Mouse (Mus musculus) stomach, embryonic 14.5 days (tissue): ENCODE results near the gene Mfng. TPM values are rescaled to one million over a fixed set of nuclear protein-coding genes. Genes with fewer than 3 reads are reported as not detected.

Experiments used
- ATAC-seq: fragments of 200-750 bp; cut with Nextera tagmentation; 2 replicates; pipeline ENCODE4 v1.8.0; 2017; ENCODE audit warnings: low read depth, moderate TSS enrichment; ENCODE audit not compliant: insufficient number of reproducible peaks, insufficient read depth, low FRiP score
- H3K27ac ChIP-seq: fragments of 300-500 bp; sonication (generic); 2 replicates; pipeline ENCODE4 v1.5.1; 2014; ENCODE audit warnings: mild to moderate bottlenecking, low read length, moderate library complexity, mixed read lengths
- H3K27me3 ChIP-seq: fragments of 300-500 bp; sonication (generic); 2 replicates; pipeline ENCODE4 v1.6.1; 2014; ENCODE audit warnings: low read length, control low read depth, mixed read lengths; ENCODE audit not compliant: control insufficient read depth, insufficient read depth
- H3K36me3 ChIP-seq: fragments of 300-500 bp; sonication (generic); 2 replicates; pipeline ENCODE4 v1.6.1; 2014; ENCODE audit warnings: mild to moderate bottlenecking, control low read depth, low read length, moderate library complexity, mixed read lengths; ENCODE audit not compliant: control insufficient read depth, insufficient read depth
- H3K4me1 ChIP-seq: fragments of 300-500 bp; sonication (generic); 2 replicates; pipeline ENCODE4 v1.6.1; 2014; ENCODE audit warnings: low read length, control low read depth, mixed read lengths; ENCODE audit not compliant: control insufficient read depth, insufficient read depth
- H3K4me2 ChIP-seq: fragments of 300-500 bp; sonication (generic); replicated peaks from 2 replicates; pipeline ENCODE4 v1.6.1; 2014; ENCODE audit warnings: low read depth, low read length, control low read depth
- H3K4me3 ChIP-seq: fragments of 300-500 bp; sonication (generic); 2 replicates; pipeline ENCODE4 v1.5.1; 2014; ENCODE audit warnings: low read depth, low read length, control low read depth
- H3K9ac ChIP-seq: fragments of 300-500 bp; sonication (generic); replicated peaks from 2 replicates; pipeline ENCODE4 v1.6.1; 2014; ENCODE audit warnings: low read depth, mild to moderate bottlenecking, control low read depth, low read length, moderate library complexity, mixed read lengths
- H3K9me3 ChIP-seq: fragments of 300-500 bp; sonication (generic); 2 replicates; pipeline ENCODE4 v1.6.1; 2016; ENCODE audit warnings: low read depth, low read length, control low read depth; ENCODE audit not compliant: control insufficient read depth
- WGBS: fragments of 180-500 bp; shearing (Covaris S2); extraction: QIAGEN DNeasy Blood & Tissue Kit; methylation state at CpG from one replicate; pipeline ENCODE4 v1.1.7; 2014; 5-methylcytosine and 5-hydroxymethylcytosine counted together
- polyA plus RNA-seq: library from polyadenylated mRNA; unstranded; fragments of >200 nt; fragmentation: Nextera tagmentation; extraction: Ambion mirVana; gene quantifications from 2 replicates; pipeline ENCODE4 v1.2.1, GENCODE M21; 2014

The Mfng gene
- polyA plus RNA-seq, 1 experiment from 2014 or later: 15.7 TPM

DNA sequence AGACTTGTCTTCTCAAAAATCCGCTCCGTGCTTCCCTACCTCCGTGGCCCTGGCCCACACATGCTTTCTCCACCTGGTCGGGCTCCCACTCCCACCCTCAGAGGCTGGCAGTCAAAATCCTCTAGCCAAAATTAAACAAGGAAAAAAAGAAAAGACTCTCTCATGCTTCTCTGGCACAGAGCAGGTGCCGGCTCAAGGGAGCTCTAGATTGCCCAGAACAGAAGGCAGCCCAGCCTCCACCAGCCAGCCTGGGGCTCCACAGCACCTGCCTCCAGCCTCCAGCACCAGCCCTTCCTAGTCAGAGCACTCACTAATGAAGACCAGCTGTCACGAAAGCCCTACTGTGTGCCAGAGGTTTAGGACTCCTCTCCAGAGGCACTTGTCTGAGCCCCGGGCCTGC lies 59.5 kb downstream of the Mfng start:
- Histone ChIP-seq H3K36me3 (no peaks in the 10 kb centered on the region), H3K27me3 (peaks cover 59% of the 10 kb centered on the region), H3K4me2 (no peak overlapping the region), H3K4me3 (no peak overlapping the region), H3K4me1 (peaks cover 5% of the 10 kb centered on the region; the same call in 1 of the 2 replicates), H3K9ac (no peak overlapping the region), H3K27ac (no peak overlapping the region), H3K9me3 (no peaks in the 10 kb centered on the region)
- WGBS: 80% methylated on average over 7 of the region's 7 CpGs
- ATAC-seq: no peak

DNA sequence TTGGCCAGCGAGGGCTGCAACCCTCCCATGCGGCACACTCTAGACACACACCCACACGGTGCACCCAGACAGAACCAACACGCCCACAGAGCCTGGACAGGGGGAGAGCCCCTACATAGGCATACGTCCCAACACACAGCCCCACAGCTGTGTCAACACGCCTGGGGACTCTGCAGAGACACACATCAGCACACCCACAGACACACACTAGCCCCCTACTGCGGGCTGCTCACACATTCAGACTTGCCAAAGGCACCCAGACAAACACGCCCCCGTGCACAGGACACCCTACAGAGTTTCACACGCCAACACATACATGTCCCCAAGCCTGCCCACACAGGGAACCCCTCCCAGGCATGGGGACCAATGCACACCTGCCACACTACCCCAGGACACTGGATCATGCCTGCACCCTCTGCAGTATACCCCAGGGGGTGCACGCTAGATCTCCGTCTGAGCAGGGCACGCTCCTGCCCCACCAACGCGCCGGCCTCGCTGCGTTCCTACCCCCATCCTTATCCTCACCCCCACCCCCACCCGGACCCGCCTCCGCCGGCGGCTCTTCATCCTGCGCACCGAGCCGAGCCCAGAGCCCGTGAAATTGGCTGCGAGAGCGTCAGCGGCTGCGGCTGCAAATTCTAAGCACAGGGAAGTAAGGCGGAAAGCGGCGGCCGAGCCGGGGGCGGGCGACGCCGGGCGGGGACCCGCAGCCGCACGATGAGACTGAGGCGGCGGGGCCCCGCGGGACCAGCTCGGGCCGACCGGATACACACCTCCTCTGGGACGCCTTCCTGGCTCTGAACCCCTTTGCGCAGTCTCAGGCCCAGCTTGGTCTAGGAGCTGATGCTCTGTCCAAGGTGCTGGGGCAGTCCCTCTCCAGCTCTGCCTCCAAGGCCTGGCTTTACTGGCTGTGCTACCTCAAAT lies 60.7 kb downstream of the Mfng start:
- H3K27me3 ChIP-seq: peaks cover 48% of the 10 kb centered on the region
- H3K36me3 ChIP-seq: no peaks in the 10 kb centered on the region
- no peak for ATAC-seq
- no peak overlapping the region for H3K9ac ChIP-seq
- peak overlapping the region; percentile 9; the same call in 1 of the 2 replicates for H3K4me3 ChIP-seq
- peak overlapping the region; percentile 34 for H3K4me2 ChIP-seq
- no peaks in the 10 kb centered on the region for H3K4me1 ChIP-seq
- H3K27ac ChIP-seq: no peak overlapping the region
- H3K9me3 ChIP-seq: no peaks in the 10 kb centered on the region
- 8% methylated on average over 51 of the region's 53 CpGs for WGBS

DNA sequence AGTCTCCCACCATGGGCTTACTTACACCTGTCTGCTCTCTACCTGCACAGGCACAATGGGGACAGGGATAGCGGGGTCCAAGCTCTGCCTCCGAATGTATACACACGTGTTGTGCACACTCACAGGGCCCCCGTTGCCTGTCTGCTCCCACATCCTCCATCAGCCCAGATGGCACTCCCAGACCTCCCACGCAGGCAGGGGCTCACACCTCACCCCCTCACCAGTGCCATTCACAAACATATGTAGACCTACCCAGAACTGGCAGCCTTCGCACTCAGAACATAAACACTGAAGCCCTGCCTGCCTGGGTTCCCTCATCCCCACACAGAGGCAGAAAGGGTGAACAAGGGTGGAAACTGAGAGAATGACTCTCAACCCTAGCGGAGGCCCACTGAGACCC lies 61.3 kb downstream of the Mfng start:
- Histone ChIP-seq H3K27me3 (peaks cover 42% of the 10 kb centered on the region), H3K9ac (no peak overlapping the region), H3K4me2 (no peak overlapping the region), H3K9me3 (no peaks in the 10 kb centered on the region), H3K27ac (no peak overlapping the region), H3K4me1 (no peaks in the 10 kb centered on the region), H3K36me3 (no peaks in the 10 kb centered on the region), H3K4me3 (no peak overlapping the region)
- no peak for ATAC-seq
- WGBS: 72% methylated on average over 7 of the region's 7 CpGs

DNA sequence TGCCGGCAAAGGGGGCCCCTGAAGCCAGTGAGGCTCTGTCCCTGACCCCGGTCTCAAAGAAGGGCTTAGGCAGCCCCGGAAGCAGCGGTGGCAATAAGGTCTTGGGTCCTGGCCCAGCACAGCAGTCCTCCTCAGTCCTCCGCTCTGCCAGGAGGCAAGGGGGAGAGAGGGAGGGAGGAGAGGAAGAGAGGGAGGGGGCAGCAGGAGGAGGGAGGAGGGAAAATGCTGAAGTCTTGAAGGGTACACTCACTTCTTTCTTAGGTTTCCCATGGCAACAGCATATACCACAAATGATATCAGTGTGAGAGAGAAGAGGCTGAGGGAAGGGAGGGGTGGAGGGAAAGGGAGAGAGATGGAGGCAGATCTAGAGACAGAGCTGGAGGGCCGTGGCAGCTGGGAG lies 62.6 kb downstream of the Mfng start:
- Histone ChIP-seq H3K4me3 (no peak overlapping the region), H3K9me3 (no peaks in the 10 kb centered on the region), H3K27me3 (peaks cover 31% of the 10 kb centered on the region), H3K27ac (no peak overlapping the region), H3K4me1 (no peaks in the 10 kb centered on the region), H3K9ac (no peak overlapping the region), H3K36me3 (no peaks in the 10 kb centered on the region), H3K4me2 (no peak overlapping the region)
- no peak for ATAC-seq
- 43% methylated on average over 6 of the region's 6 CpGs for WGBS

DNA sequence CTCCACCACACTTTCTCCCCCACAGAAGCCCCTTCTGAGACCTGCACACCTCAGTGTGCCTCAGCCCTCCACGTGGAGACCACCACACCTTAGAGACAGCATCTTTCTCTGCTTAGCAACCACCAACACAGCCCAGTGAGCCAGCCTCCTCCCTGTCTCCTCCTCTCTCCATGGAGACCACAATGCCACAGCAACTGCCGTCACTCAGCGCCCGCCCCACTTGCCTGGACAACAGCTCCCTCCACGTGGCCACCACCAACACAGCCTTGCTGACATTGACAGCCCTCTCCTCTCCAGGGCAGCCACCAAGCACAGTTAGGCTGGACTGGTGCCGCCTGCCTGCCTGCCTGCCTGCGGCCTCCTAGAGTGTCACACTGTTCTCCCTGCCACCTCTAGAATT lies 63.5 kb downstream of the Mfng start:
- ATAC-seq: no peak
- peaks cover 25% of the 10 kb centered on the region for H3K27me3 ChIP-seq
- H3K36me3 ChIP-seq: no peaks in the 10 kb centered on the region
- H3K27ac ChIP-seq: no peak overlapping the region
- H3K4me3 ChIP-seq: no peak overlapping the region
- H3K4me2 ChIP-seq: no peak overlapping the region
- no peaks in the 10 kb centered on the region for H3K4me1 ChIP-seq
- H3K9me3 ChIP-seq: no peaks in the 10 kb centered on the region
- H3K9ac ChIP-seq: no peak overlapping the region
- WGBS: 33% methylated on average over 7 of the region's 7 CpGs

DNA sequence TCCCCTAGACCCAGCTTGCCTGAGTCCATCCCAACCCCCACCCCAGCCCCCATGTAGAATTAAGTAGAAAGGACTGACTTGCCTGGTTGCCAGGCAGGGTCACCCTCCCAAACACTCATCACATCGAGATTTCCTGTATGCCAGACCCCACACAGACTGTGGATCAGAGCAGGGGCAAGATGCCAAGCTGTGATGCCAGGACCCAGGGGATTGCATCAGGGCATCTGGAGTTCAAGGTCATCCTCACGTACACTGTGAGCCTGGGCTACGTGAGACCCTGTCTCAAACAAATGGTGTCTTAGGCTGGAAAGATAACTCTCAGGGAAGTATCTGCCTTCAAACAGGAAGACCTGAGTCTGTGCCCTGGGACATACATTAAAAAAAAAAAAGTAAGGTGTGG lies 66.6 kb downstream of the Mfng start:
- no peak for ATAC-seq
- Histone ChIP-seq H3K27ac (no peak overlapping the region), H3K27me3 (peaks cover 3% of the 10 kb centered on the region), H3K4me3 (no peak overlapping the region), H3K36me3 (no peaks in the 10 kb centered on the region), H3K4me2 (no peak overlapping the region), H3K9me3 (no peaks in the 10 kb centered on the region), H3K4me1 (no peaks in the 10 kb centered on the region), H3K9ac (no peak overlapping the region)
- 52% methylated on average over 3 of the region's 3 CpGs for WGBS

Other genes starting within 250 kb of the Mfng start
- gene C1qtnf6, start 242.1 kb downstream of the Mfng start, polyA plus RNA-seq: 38.8 and 42.0 TPM in 2 replicates
- gene Sstr3, start 228.8 kb downstream of the Mfng start, polyA plus RNA-seq: 0.12 TPM in 1 of 2 replicates, not detected in the other
- gene Rac2, start 200.7 kb downstream of the Mfng start, polyA plus RNA-seq: 9.4 and 15.9 TPM in 2 replicates
- 4.0 and 5.9 TPM in 2 replicates for gene Cyth4, start 176.4 kb downstream of the Mfng start, polyA plus RNA-seq
- 0.10 TPM in 1 of 2 replicates, not detected in the other for gene Elfn2, start 54.7 kb downstream of the Mfng start, polyA plus RNA-seq
- gene Card10, start 29.6 kb upstream of the Mfng start, polyA plus RNA-seq: 6.5 and 7.6 TPM in 2 replicates
- 40.7 and 41.7 TPM in 2 replicates for gene Cdc42ep1, start 69.1 kb upstream of the Mfng start, polyA plus RNA-seq
- 30.0 and 39.7 TPM in 2 replicates for gene Lgals2, start 82.1 kb upstream of the Mfng start, polyA plus RNA-seq
- 38.2 and 40.4 TPM in 2 replicates for gene Gga1, start 103.7 kb upstream of the Mfng start, polyA plus RNA-seq
- 0.21 TPM in 1 of 2 replicates, not detected in the other for gene Gm49510, start 126.2 kb upstream of the Mfng start, polyA plus RNA-seq
- gene Sh3bp1, start 126.3 kb upstream of the Mfng start, polyA plus RNA-seq: 43.5 and 51.4 TPM in 2 replicates
- gene Pdxp, start 140.4 kb upstream of the Mfng start, polyA plus RNA-seq: 15.7 and 17.9 TPM in 2 replicates
- 1,620 and 1,697 TPM in 2 replicates for gene Lgals1, start 153.2 kb upstream of the Mfng start, polyA plus RNA-seq
- 45.9 and 56.7 TPM in 2 replicates for gene Nol12, start 161.5 kb upstream of the Mfng start, polyA plus RNA-seq
- gene Triobp, start 174.2 kb upstream of the Mfng start, polyA plus RNA-seq: 50.2 TPM in 2 replicates